Mouse (Mus musculus) brain, embryonic 14.5 days (tissue): ENCODE measurements at regions not wholly inside any gene's neighbourhood (a gene's known extent, or its start where the extent isn't known, plus 50 kb on each side); places are given as distances from the start of the nearest gene placed in this dataset.

Experiments used
- CTCF ChIP-seq: fragments of 200-500 bp; IDR thresholded peaks from 2 replicates; pipeline ENCODE4 v1.5.1; 2012; ENCODE audit warnings: inconsistent platforms, mild to moderate bottlenecking, moderate library complexity, borderline replicate concordance; ENCODE audit not compliant: insufficient read depth, insufficient read length; ENCODE audit errors: extremely low read depth
- POLR2A ChIP-seq: fragments of 200-500 bp; IDR thresholded peaks from 2 replicates; pipeline ENCODE4 v1.6.1; 2012; ENCODE audit warnings: mild to moderate bottlenecking, inconsistent platforms, borderline replicate concordance; ENCODE audit not compliant: poor library complexity, insufficient read depth, insufficient read length, severe bottlenecking; ENCODE audit errors: extremely low read depth

- no peak for TF ChIP-seq CTCF
- no peak for TF ChIP-seq POLR2A
Measured at GRCm38 (mm10) chr1:92253086-92253485, 57.6 kb upstream of the Hdac4 start.
